Mouse (Mus musculus) left cerebral cortex, postnatal 14 days (tissue): Measurements from ENCODE around the gene Nr3c2. TPM values are rescaled to one million over a fixed set of nuclear protein-coding genes. Genes with fewer than 3 reads are reported as not detected.

ENCODE experiments used
- DNase-seq, 2 experiments: peaks; one replicate each; pipeline ENCODE4 v3.0.0; 2021 to 2022; ENCODE audit warnings: low spot score in 2 of 2, mixed read lengths in 1 of 2
- intact Hi-C: fragments of 180-260 bp; cut with DNase I; formaldehyde crosslinking; loops from one replicate; pipeline ENCODE4 v1.15.1; 2025
- long read RNA-seq, 2 experiments: library from polyadenylated mRNA; stranded (forward); transcript quantifications; one replicate each; pipeline ENCODE4 v2.0.0; 2021
- total RNA-seq, 2 experiments: library from RNA; stranded (reverse); gene quantifications; 2 replicates each; pipeline ENCODE4 v1.2.3; 2021

Gene Nr3c2
- 10 to 100 TPM; 26.8 to 29.3 TPM for total RNA-seq
- long read RNA-seq, experiment 1, full-length matches to known transcripts = 6 of 13 reads
- long read RNA-seq, experiment 1, partial matches to known transcripts = 5 of 13 reads
- long read RNA-seq, experiment 1, other reads (novel, unspliced or antisense) = 2 of 13 reads
- long read RNA-seq, experiment 2, full-length matches to known transcripts = 3 of 6 reads
- long read RNA-seq, experiment 2, partial matches to known transcripts = 0 of 6 reads
- long read RNA-seq, experiment 2, other reads (novel, unspliced or antisense) = 3 of 6 reads

DNA sequence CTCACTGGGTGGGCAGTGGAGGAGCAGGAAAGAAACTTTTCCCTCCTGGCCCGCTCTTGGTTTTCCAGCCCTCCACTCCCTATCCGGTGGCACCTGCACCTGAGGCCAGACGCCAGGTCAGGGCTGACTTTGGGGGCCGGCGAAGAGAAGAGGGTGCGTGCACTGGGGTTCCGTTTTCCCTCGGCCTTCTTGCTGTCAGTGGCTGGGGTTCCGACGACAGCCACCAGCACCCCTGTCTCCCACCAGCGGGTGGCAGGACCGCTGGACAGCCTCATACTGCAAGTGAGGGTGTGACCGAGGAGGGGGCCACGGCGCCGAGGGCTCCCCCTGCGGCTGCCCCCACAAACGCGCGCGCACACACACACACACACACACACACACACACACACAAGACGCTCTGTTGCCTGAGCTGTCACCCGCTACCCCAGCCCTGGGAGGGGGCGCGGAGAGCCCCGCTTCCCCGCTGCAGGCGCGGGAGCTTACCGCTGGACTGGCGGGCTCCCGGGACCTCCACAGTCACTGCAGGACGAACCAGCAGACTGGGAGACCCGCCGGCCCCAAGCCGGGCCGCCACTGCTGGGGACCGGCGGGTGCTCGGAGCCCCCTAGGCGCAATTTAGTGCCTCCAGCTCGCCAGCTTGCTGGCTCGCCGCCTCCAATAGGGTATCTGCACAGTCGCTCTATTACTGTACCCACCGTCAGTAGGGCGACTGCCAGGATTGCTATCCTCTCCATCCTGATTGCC lies at the start of gene Nr3c2:
Gene Nr3c2, plus strand, starts transcription at position 32 of the 744 bp plus-strand sequence.
- intact Hi-C loops = loop anchor here (10.0 kb wide), 2 partner anchors 415 to 835 kb away; no protein-coding TSS in a partner anchor
- DNase-seq = peak; percentile 43 to 60

DNA sequence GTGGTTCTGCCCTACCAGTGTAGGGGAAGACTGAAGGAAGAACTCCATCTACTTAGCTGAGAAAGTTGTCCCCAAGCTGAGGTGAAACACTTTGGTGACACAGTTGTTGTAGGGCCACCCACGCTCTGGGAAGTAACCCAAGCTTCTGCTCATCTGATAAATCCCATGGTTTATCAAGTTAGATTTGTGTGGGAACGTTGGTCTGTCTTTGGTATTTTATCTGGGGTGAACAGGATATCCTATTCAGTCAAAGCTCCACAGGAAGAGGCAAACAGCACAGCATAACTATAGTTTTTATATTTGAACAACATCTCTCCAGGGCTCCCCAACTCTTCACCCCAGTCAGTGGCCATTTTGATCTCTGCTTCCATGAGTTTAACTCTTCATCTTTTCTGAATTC lies 40.7 kb upstream of the Nr3c2 start:
- intact Hi-C loops = no loop called here
- DNase-seq = no peak

DNA sequence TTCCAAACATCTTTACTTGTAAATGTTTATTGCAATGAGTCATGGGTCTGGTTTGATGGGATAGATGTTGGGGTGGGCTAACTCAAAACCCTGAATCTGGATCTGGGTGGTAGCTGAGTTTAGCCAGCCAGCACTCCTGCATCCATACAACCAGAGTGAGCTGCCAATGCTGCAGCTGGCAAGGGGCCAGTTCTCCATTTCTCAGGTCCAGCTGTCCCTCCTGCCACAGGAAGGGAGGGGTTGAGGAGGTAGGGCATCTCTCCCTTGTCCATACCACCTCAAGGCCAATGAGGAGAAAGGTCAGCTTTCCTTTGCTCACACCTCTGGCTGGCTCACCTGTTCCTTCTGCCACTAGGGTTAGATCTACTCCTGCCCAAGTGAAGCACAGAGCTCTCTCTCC lies 39.5 kb upstream of the Nr3c2 start:
- intact Hi-C loops = no loop called here
- no peak for DNase-seq

DNA sequence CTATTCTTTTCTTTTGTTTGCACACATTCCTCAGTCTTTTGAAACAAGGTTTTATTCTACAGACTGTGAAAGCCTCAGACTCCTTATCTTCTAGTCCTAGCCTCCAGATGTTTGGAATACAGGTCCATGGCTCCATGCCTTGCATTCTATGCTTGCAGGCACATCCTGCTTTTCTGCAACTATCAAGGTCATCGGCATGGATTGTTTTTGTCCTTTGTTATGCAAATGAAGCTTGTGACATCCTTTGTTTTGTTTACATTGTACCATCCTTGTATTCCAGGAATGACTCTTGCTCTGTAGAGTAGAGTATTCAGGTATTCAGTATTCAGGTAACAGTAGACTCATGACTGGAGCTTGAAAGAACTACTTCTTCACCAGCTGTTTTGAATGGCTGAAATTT lies 36.2 kb upstream of the Nr3c2 start:
- DNase-seq = no peak
- intact Hi-C loops = no loop called here

DNA sequence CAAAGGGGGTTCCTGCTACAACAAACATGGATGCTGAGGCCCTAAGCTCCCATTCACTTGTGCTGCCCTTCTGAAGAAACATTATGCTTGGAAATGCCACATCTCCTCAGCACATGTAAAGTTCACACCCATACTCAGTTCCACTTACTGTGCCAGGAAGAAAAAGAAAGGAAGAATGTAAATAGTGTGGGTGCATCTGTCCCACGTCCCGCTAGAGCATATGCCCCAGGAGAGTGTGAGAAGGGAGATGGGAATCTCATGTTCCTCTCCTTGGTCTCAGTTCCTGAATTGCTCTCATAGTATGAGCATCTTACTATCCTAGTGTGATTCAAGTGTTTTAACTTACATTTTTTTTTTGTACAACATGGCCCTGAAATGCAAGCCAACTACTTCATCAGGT lies 22.4 kb upstream of the Nr3c2 start:
- intact Hi-C loops = no loop called here
- DNase-seq = no peak

DNA sequence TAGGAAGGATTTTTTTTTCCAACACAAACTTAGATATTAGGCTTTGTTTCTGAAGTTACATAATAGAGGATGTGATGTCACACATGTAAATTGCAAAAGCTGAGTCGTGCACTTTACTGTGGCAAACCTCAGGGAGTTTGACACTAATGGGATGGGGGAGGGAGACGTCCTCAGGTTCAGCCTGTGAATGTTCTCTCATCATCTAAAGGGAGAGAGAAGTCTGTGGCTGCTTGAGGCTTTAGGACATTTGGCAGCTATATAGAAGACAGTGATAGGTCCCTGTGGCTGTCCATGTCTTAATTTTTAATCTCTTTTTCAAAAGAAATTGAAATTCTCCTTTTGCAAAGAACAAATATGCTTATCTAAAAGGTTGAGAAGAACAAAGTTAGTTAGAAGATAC lies 2.2 kb upstream of the Nr3c2 start:
- intact Hi-C loops = loop anchor here (10.0 kb wide), 2 partner anchors 418 to 832 kb away; no protein-coding TSS in a partner anchor
- DNase-seq = no peak

DNA sequence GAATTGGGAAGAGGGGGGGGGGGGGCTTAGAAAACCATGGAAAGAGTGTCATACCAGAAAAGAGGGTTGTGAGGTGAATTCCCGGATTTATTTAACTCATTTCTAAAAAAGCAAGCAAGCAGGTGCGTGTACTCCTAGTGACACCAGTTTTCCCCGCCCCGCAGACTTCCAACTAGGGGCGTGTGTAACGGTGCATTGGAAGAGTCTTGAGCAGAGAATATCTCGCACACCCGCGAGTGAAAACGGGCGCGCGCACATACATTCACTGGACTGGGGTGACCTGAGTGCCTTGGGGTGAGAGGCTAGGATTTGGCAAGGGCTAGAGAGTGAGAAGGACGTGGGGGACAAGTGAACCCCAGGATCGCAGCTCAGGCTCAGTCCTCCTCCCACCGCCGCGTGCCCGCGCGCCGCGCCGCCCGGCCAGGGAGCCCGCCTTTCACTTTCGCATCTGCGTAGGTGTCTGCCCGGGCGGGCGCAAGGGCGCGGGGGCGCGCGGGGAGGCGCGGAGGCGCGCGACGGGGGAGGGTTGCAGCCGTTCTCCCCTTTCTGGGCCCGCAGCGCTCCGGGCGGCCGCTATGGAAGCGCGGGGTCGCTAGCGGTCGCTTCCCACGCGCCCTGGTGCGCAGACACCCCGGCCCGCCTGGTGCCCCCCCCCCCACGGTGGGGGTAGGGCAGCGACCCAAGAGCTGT lies 376 bp upstream of the Nr3c2 start:
- intact Hi-C loops = loop anchor here (10.0 kb wide), 2 partner anchors 416 to 834 kb away; no protein-coding TSS in a partner anchor
- peak; percentile 60 to 62 for DNase-seq

DNA sequence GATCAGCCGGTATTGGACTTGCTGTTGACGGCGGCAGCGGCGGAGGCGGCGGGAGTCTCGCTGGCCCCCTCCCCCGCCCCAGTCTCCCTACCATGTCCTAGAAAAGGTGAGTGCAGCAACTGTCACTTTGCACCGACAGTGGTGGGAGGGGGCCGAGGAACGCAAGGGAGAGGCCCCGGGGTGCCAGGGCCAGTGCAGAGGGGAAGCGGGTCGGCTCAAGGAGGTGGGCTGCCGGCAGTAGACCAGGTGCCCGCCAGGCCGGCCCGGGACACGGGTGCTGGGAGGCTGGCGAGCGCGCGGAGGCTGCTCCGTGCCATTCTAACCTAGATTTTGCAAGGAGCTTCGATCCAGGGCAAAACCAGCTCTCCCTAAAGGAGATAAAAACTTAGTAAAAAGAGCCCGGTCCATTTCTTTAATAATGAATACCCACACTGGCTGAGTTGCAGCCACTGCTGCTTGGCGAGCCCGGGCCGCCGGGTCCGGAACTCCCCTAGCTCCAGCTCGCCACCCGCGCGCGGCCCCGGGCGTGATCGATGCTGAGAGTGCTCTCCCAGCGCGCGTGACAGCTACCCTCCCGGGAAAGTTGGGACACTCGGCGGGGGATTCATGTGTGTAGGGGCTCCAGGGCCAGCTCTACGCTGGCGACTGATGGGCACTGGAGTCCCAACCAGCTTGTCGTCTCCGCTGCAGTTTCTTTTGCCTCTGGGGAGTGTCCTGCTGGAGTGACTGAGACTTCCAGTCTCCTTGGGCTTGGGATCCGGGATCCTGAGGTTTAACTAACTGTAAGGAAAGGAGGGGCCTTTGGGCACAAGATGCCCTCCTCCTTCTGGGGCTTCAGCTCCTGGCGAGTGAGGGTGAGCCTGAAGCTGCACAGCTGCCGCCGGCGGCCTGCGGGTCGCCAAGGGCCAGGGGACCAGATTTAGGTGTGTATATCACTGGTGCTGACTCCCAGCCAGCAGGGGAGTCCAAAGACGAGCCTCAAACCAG lies 1.2 kb downstream of the Nr3c2 start:
- intact Hi-C loops = no loop called here
- peak in 1 of 2 experiments; percentile 35 for DNase-seq

DNA sequence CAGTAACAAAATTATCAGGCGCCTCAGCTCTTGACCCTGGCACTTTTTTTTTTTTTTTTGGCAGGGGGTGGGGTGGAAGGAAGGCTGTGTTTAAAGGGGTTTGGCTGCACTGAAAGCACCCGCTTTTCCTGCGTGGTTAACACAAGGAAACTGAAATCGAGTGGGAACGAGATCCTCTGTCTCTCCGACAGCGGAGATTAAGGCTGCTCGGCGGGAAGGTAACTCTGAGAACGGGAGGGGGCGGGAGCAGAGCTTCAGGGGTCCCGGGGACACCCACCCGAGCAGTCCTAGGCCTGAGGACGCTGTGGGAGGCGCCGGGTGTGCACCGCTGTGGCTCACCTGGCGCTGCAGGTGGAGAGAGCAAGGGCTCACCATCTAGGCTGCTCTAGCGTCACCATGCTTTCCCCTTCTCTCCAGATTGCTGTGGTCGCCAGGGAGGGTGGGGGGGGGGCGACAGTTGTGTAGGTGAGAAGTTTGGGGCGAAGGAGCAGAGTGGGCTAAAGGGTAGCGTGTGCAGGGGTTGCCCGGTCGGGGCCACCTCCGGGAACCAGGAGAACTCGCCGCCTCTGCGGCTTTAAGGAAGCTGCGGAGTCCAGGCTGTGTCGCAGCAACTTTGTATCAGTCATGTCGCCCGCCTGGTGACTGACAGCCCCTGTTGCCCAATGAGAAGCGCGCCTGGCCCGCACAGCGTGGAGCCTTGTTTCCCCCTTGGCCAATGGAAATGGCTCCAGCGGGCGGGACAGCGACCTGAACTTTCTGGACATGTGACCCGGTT lies 2.4 kb downstream of the Nr3c2 start:
- intact Hi-C loops = no loop called here
- peak; percentile 96 to 97 for DNase-seq

DNA sequence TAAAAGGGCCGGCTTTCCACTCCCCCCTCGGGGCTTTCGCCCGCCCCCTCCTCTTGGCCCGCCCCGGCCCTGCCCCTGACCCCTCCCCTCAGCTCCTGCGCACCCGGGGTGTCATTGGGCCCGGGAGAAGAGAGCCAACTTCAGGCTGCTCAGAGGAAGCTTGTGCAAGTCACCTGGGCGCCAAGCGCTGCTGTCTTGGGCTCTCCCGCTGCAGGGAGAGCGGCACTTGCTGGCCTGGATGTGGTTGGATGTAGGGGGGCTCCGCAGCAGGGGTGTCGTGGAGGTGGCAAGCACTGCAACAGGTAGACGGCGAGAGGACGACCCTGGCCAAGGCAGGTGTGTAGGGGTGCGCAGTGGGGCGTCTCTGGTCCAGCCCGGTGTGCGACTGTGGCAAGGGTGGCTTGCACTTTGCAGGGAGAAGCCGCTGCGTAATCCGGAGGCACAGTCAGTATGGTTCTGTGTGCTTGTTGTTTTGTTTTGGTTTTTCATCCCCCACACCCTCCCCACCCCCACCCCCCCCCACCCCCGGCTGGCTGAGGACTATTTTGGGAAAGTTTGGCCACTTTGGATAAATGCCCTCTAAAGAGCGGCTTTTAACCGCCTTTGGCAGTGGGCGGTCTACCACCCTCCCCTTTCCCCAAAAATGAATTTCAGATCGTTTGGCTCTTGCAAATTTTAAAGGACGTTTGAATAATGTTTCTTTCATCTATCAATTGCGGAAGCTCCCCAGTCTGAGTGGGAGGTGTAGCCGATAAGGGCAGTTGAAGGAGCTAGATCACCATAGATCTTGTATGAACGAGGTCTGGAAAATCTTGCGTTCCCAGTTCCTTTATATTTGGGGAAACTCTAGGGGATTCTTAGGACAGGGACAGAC lies 3.2 kb downstream of the Nr3c2 start:
- no peak for DNase-seq
- intact Hi-C loops = no loop called here

DNA sequence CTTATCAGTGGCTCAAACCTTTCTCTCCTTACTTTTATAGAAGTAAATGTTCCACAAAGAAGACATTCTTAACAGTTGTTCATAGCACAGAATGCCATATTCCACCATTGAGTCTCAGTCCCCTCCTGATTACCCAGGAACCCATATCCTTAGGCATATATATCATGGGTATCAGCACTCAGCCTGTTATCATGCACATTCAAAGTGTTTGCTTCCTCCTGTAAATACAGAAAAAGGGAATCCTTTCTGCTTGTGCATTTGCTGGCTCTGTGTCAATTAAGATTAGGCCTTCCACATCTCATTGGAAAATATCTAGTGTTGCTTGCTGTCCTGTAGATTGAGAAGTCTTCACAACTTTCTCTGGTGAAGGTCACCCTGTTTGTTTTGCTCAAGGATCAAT lies 12.0 kb downstream of the Nr3c2 start:
- no peak for DNase-seq
- intact Hi-C loops = no loop called here

DNA sequence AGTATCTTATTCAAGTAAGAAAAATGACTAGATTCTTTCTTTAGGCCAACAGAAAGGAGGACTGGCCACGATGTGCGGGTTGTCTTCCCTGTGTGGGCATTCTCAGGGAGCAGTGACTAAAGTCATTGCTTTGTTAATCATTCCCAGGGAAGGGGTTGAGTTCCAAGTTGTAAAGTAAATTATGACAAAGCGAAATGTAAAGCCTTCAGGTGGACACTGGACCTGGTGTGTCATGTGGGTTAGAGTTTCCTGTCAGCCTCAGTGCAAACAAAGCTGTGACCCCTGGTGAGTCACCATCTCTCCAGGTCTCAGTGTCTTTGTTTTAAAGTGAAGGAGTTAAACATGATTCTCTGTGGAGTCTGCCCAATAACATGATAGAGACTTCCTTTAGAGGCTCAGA lies 13.4 kb downstream of the Nr3c2 start:
- intact Hi-C loops = no loop called here
- DNase-seq = no peak

DNA sequence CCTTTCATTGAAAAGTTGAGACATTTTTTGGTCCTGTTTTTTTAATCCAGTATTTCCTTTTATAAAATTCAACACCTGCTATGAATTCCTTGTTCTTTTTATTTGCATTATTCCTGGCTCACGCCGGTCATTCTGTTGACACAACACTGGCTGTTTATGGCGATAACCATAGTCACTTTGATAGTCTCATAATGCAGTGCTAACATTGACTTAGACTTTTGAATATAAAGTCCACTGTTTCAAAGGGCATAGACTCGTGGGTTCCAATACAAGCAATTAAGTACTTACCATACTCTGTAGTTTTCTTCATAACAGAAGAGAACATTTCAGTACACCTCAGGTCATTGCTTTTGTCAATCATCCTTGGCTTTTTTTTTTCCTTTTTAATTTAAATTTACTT lies 14.0 kb downstream of the Nr3c2 start:
- no peak for DNase-seq
- intact Hi-C loops = no loop called here

DNA sequence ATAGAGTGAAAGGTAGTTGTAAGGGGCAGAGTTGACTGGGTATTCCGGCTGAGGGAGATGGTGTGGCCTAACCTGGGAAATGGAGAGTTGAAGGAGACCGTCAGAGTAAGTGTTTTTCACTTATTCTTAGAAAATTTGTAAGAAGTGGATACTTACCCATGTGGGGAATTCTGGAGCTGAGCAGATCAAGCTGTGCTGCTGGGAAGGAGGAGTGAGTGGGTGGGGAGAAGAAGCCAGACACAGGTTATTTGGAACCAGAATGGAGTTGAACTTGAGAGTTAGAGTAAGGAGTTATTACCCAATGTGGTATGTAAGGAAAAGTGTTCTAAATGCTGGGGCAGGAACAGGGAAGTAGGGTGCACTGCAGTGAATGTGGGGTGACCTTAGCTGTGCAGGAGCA lies 16.0 kb downstream of the Nr3c2 start:
- no peak for DNase-seq
- intact Hi-C loops = no loop called here

DNA sequence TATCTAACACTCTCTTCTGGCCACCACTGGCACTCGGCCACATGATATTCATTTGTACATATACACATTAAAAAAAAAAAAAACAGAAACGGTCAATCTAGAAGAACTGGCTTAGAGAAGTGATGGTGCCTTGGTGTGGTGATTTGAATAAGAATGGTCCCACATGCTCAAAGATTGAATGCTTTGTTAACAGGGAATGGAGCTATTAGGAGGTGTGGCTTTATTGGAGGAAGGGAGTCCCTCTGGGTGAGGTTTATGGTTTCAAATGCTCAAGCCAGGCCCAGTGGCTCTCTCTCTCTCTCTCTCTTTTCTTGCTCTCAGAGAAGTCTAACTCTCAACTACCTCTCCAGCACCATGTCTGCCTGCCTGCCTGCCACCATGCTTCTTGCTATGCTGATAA lies 20.3 kb downstream of the Nr3c2 start:
- intact Hi-C loops = no loop called here
- no peak for DNase-seq

DNA sequence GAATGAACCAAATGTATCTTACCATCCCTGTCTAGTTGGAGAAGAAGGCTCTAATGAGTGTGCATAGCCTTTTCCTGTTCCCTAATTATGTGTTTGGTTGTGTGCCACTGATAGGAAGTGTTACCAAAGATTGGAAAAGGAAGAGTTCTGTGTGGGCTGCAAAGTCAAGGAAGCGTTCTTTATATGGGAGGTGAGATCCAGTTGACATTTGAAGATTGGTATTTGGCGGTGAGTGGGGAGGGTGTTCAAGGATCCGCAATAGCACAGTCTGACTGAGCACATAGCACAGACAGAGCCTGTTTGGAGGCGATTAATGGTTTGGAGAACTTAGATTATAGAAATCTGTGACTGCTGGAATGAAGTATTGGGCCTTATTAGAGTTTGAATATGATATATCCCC lies 24.9 kb downstream of the Nr3c2 start:
- DNase-seq = no peak
- intact Hi-C loops = no loop called here

DNA sequence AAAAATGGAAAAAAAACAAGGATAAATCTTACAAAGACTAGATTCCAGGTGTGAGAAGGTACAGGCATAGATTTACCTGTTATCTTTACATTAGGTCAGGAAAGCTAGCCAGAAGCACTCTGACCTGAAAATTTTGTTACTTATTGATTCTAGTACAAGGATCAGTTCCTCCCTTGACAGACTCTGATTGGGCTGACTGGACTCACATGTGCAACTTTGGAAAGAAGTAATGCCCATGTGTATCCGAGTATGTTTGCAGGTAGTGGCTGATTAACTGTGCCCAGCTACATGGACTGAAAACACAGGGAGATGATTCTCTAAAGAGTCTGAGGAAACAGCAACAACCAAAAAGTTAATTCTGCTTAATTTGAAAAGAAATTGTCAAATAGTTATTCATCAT lies 29.1 kb downstream of the Nr3c2 start:
- intact Hi-C loops = no loop called here

DNA sequence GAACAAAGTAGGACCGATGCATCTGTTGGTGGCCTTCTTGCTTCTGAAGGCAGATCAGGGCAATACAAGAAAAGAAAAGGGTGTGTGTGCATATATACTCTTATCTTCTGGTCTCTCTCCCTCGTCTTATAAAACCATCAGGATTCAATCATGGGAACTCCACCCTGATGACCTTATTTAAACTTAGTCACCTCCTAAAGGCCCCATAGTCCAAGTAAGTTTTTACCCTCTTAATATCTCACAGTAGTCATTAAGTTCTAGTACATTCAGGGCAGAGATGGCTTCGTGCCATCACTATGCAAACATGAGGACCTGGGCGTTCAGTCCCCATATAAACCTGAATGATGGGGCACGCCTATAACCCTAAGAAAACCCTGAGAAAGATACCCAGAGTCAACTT lies 29.6 kb downstream of the Nr3c2 start:
- DNase-seq = no peak
- intact Hi-C loops = no loop called here

More for the DNA sequence above, 29.1 kb downstream of the Nr3c2 start:
- DNase-seq = no peak
